27 mouse cellular contexts compared by ENCODE assay signal in genomic region chr19:42205201-42205600, GRCm38 (mm10). TPM values are rescaled to one million over a fixed set of nuclear protein-coding genes. Genes with fewer than 3 reads are reported as not detected.
DNase-seq lines count a peak whose midpoint lies in the region; ATAC-seq and TF ChIP-seq lines count a peak whose summit lies in the region.
"Had no signal": no experiment of that assay in that cellular context is flagged by ENCODE, and none has a peak within 500 bp of the region (broad histone marks: within the 10 kb centered on the region; RNA-seq: fewer than 3 reads in every experiment).

No protein-coding gene starts in this region.

- WGBS in embryonic facial prominence, embryonic 14.5 days: 45% methylated on average over 8 of the region's 8 CpGs
- WGBS in limb, embryonic 10.5 days: 47% methylated on average over 8 of the region's 8 CpGs
- WGBS in forebrain, embryonic 12.5 days: 82% methylated on average over 8 of the region's 8 CpGs

- H3K36me3 ChIP-seq in embryonic facial prominence, embryonic 14.5 days (ENCODE audit: control insufficient read depth, insufficient read depth, low read length): no peaks in the 10 kb centered on the region
- H3K36me3 ChIP-seq in limb, embryonic 10.5 days: no peaks in the 10 kb centered on the region
- H3K36me3 ChIP-seq in forebrain, embryonic 12.5 days (replicated peaks): no peaks in the 10 kb centered on the region
- H3K36me3 ChIP-seq: embryonic facial prominence, embryonic 12.5 days; hindbrain, embryonic 12.5 days; hindbrain, embryonic 15.5 days; intestine, embryonic 15.5 days had no signal

- no peak for ATAC-seq in embryonic facial prominence, embryonic 14.5 days (ENCODE audit: low read depth)
- no peak for ATAC-seq in forebrain, embryonic 12.5 days (ENCODE audit: low FRiP score)
- ATAC-seq: activated CD4-positive, CD25-positive, alpha-beta regulatory T cell, adult 4 months; forebrain, embryonic 13.5 days; forebrain, embryonic 16.5 days; intestine, embryonic 15.5 days had no signal

- H3K4me1 ChIP-seq in embryonic facial prominence, embryonic 14.5 days (ENCODE audit: control insufficient read depth, insufficient read depth, low read length): peaks cover 14% of the 10 kb centered on the region; the same call in 1 of the 2 replicates
- H3K4me1 ChIP-seq in limb, embryonic 10.5 days: peaks cover 44% of the 10 kb centered on the region
- peaks cover 11% of the 10 kb centered on the region for H3K4me1 ChIP-seq in forebrain, embryonic 12.5 days

- no peak for TF ChIP-seq CTCF in layer of hippocampus, adult 2 months (conservative IDR thresholded peaks at IDR 0.05)

- H3K9me3 ChIP-seq in embryonic facial prominence, embryonic 14.5 days (ENCODE audit: control insufficient read depth, low read length): no peaks in the 10 kb centered on the region
- H3K9me3 ChIP-seq in limb, embryonic 10.5 days (replicated peaks): no peaks in the 10 kb centered on the region
- no peaks in the 10 kb centered on the region for H3K9me3 ChIP-seq in forebrain, embryonic 12.5 days
- H3K9me3 ChIP-seq: embryonic facial prominence, embryonic 12.5 days; forebrain, embryonic 13.5 days; hindbrain, embryonic 12.5 days; hindbrain, embryonic 15.5 days; intestine, embryonic 15.5 days had no signal

- H3K4me2 ChIP-seq in embryonic facial prominence, embryonic 14.5 days (ENCODE audit: low read depth, low read length): no peak overlapping the region
- H3K4me2 ChIP-seq in forebrain, embryonic 12.5 days: no peak overlapping the region
- H3K4me2 ChIP-seq: embryonic facial prominence, embryonic 12.5 days; forebrain, embryonic 13.5 days; heart, embryonic 11.5 days; hindbrain, embryonic 12.5 days; hindbrain, embryonic 15.5 days; intestine, embryonic 15.5 days had no signal

- H3K27me3 ChIP-seq in embryonic facial prominence, embryonic 14.5 days (replicated peaks; ENCODE audit: control insufficient read depth, insufficient read depth, low read length): peaks cover 41% of the 10 kb centered on the region
- H3K27me3 ChIP-seq in limb, embryonic 10.5 days (ENCODE audit: low read depth, poor library complexity, severe bottlenecking): peaks cover 78% of the 10 kb centered on the region
- H3K27me3 ChIP-seq in forebrain, embryonic 12.5 days: peaks cover 50% of the 10 kb centered on the region

- DNase-seq in embryo, embryonic 10 days (ENCODE audit: low spot score): peak; percentile 28
- DNase-seq in embryo, embryonic 9.5 days (ENCODE audit: extremely low spot score): no peak
- DNase-seq in embryonic facial prominence, embryonic 14.5 days (ENCODE audit: low spot score): peak; percentile 56
- DNase-seq in limb, embryonic 10.5 days (ENCODE audit: low spot score): peak; percentile 50
- no peak for DNase-seq in layer of hippocampus, adult 2 months (ENCODE audit: low spot score in 2 of 2)
- DNase-seq in cerebellum, adult 18-20 months: no peak
- DNase-seq in frontal cortex, postnatal 10 days (ENCODE audit: low spot score in 2 of 2): no peak
- DNase-seq: adrenal gland, adult 8-10 months; adrenal gland, postnatal 36 days; cerebellum, adult 2 months; cerebellum, adult 9-11 months; cerebellum, postnatal 25 days; gastrocnemius, postnatal 10 days; heart, adult 11 months; kidney, adult 18-20 months had no signal

- H3K9ac ChIP-seq in embryonic facial prominence, embryonic 14.5 days (ENCODE audit: low read depth, low read length): no peak overlapping the region
- H3K9ac ChIP-seq in forebrain, embryonic 12.5 days: no peak overlapping the region
- H3K9ac ChIP-seq: embryonic facial prominence, embryonic 12.5 days; forebrain, embryonic 13.5 days; hindbrain, embryonic 12.5 days; hindbrain, embryonic 15.5 days; intestine, embryonic 15.5 days had no signal

- no peak overlapping the region for H3K4me3 ChIP-seq in embryonic facial prominence, embryonic 14.5 days (ENCODE audit: low read depth, low read length)
- H3K4me3 ChIP-seq in limb, embryonic 10.5 days: no peak overlapping the region
- no peak overlapping the region for H3K4me3 ChIP-seq in layer of hippocampus, adult 2 months
- H3K4me3 ChIP-seq in forebrain, embryonic 12.5 days (replicated peaks): no peak overlapping the region
- H3K4me3 ChIP-seq: embryonic facial prominence, embryonic 12.5 days; erythroblast, embryonic 14.5 days; forebrain, embryonic 13.5 days; hindbrain, embryonic 12.5 days; hindbrain, embryonic 15.5 days; intestine, embryonic 15.5 days had no signal

- H3K27ac ChIP-seq in embryonic facial prominence, embryonic 14.5 days (replicated peaks; ENCODE audit: low read depth, low read length): no peak overlapping the region
- no peak overlapping the region for H3K27ac ChIP-seq in limb, embryonic 10.5 days
- H3K27ac ChIP-seq in layer of hippocampus, adult 2 months: no peak overlapping the region
- H3K27ac ChIP-seq in forebrain, embryonic 12.5 days: no peak overlapping the region
- H3K27ac ChIP-seq: embryonic facial prominence, embryonic 12.5 days; forebrain, embryonic 13.5 days; hindbrain, embryonic 12.5 days; hindbrain, embryonic 15.5 days; intestine, embryonic 15.5 days had no signal

RNA-seq across cellular contexts. Expression of gene Sfrp5, which starts 3.1 kb away (rescaled TPM):
- 18.0 and 18.3 TPM in 2 replicates for polyA plus RNA-seq in embryonic facial prominence, embryonic 14.5 days (2014; fragmentation: Nextera tagmentation; extraction: Ambion mirVana)
- 0.21 and 2.4 TPM in 2 replicates for polyA plus RNA-seq in limb, embryonic 10.5 days (2016; fragmentation: Nextera tagmentation; extraction: Ambion mirVana)
- total RNA-seq in layer of hippocampus, adult 2 months (2021): under 1 TPM; 0.25 to 0.26 TPM
- 0.13 and 0.17 TPM in 2 replicates for polyA plus RNA-seq in forebrain, embryonic 12.5 days (2016; fragmentation: Nextera tagmentation; extraction: Ambion mirVana)
- total RNA-seq: common myeloid progenitor, adult 5-6 weeks had no signal
- polyA plus RNA-seq: activated CD4-positive, CD25-positive, alpha-beta regulatory T cell, adult 4 months; erythroblast, embryonic 14.5 days; forebrain, embryonic 13.5 days had no signal

RNA-seq across cellular contexts. Expression of gene Zfyve27, which starts 41.5 kb away (rescaled TPM):
- 12.2 and 15.2 TPM in 2 replicates for polyA plus RNA-seq in embryonic facial prominence, embryonic 14.5 days (2014; fragmentation: Nextera tagmentation; extraction: Ambion mirVana)
- polyA plus RNA-seq in limb, embryonic 10.5 days (2016; fragmentation: Nextera tagmentation; extraction: Ambion mirVana): 27.6 and 30.8 TPM in 2 replicates
- 100 to 1,000 TPM in 1 of 2 experiments, 10 to 100 TPM in 1; 91.7 to 101 TPM for total RNA-seq in layer of hippocampus, adult 2 months (2021)
- 42.9 and 47.3 TPM in 2 replicates for polyA plus RNA-seq in forebrain, embryonic 12.5 days (2016; fragmentation: Nextera tagmentation; extraction: Ambion mirVana)

RNA-seq across cellular contexts. Expression of gene Golga7b, which starts 42.2 kb away (rescaled TPM):
- 3.0 and 3.2 TPM in 2 replicates for polyA plus RNA-seq in embryonic facial prominence, embryonic 14.5 days (2014; fragmentation: Nextera tagmentation; extraction: Ambion mirVana)
- not detected in 2 replicates for polyA plus RNA-seq in limb, embryonic 10.5 days (2016; fragmentation: Nextera tagmentation; extraction: Ambion mirVana)
- total RNA-seq in layer of hippocampus, adult 2 months (2021): 10 to 100 TPM; 61.3 to 64.6 TPM
- polyA plus RNA-seq in forebrain, embryonic 12.5 days (2016; fragmentation: Nextera tagmentation; extraction: Ambion mirVana): 6.6 and 7.1 TPM in 2 replicates
- total RNA-seq: common myeloid progenitor, adult 5-6 weeks; hematopoietic stem cell, adult 5-6 weeks had no signal
- polyA plus RNA-seq: activated CD4-positive, CD25-positive, alpha-beta regulatory T cell, adult 4 months; erythroblast, embryonic 14.5 days had no signal

RNA-seq across cellular contexts. Expression of gene Marveld1, which starts 58.0 kb away (rescaled TPM):
- polyA plus RNA-seq in embryonic facial prominence, embryonic 14.5 days (2014; fragmentation: Nextera tagmentation; extraction: Ambion mirVana): 19.4 and 21.0 TPM in 2 replicates
- polyA plus RNA-seq in limb, embryonic 10.5 days (2016; fragmentation: Nextera tagmentation; extraction: Ambion mirVana): 5.6 and 5.8 TPM in 2 replicates
- total RNA-seq in layer of hippocampus, adult 2 months (2021): 1 to 10 TPM; 7.0 to 8.3 TPM
- polyA plus RNA-seq in forebrain, embryonic 12.5 days (2016; fragmentation: Nextera tagmentation; extraction: Ambion mirVana): 3.5 and 4.2 TPM in 2 replicates

Comparison
In these comparisons a context has a peak if more than half of its experiments do, and no peak if none do; other contexts are left out.
1. DNase-seq: peak in embryo, embryonic 10 days (single experiment), embryonic facial prominence, embryonic 14.5 days (single experiment) and limb, embryonic 10.5 days (single experiment); none in embryo, embryonic 9.5 days (single experiment), layer of hippocampus, adult 2 months (0 of 2), cerebellum, adult 18-20 months (0 of 2) and frontal cortex, postnatal 10 days (0 of 2).